Mouse (Mus musculus): ENCODE results near the gene Atp5d.
A peak's percentile ranks its signal among the peaks of the same experiment; 100 is the strongest.

The Atp5d gene

GRCm38 (mm10) chr10:80168038-80168661 is 29.7 kb downstream of the Atp5d start:
- peak; percentile 91 for DNase-seq (ENCODE audit: low spot score)

- DNase-seq (ENCODE audit: low spot score) = no peak
Measured at GRCm38 (mm10) chr10:80169070-80169469, 30.6 kb downstream of the Atp5d start.

- DNase-seq (ENCODE audit: low spot score) = no peak
Measured at GRCm38 (mm10) chr10:80169651-80170050, 31.2 kb downstream of the Atp5d start.

GRCm38 (mm10) chr10:80170052-80170451 is 31.6 kb downstream of the Atp5d start:
- no peak for DNase-seq (ENCODE audit: low spot score)

- DNase-seq (ENCODE audit: low spot score) = no peak
Measured at GRCm38 (mm10) chr10:80170601-80171021, 32.2 kb downstream of the Atp5d start.

GRCm38 (mm10) chr10:80171252-80171651 is 32.8 kb downstream of the Atp5d start:
- DNase-seq (ENCODE audit: low spot score) = no peak

GRCm38 (mm10) chr10:80171760-80172526 is 33.5 kb downstream of the Atp5d start:
- no peak for DNase-seq (ENCODE audit: low spot score)

GRCm38 (mm10) chr10:80172527-80173292 is 34.3 kb downstream of the Atp5d start, which contains the start of gene 1600002K03Rik:
Gene 1600002K03Rik (plus strand): TSS chr10:80172944.
- peak; percentile 87 for DNase-seq (ENCODE audit: low spot score)

GRCm38 (mm10) chr10:80173358-80173757 is 34.9 kb downstream of the Atp5d start:
- DNase-seq (ENCODE audit: low spot score) = no peak

GRCm38 (mm10) chr10:80173955-80174640 is 35.7 kb downstream of the Atp5d start:
- DNase-seq (ENCODE audit: low spot score) = no peak

GRCm38 (mm10) chr10:80174705-80175104 is 36.3 kb downstream of the Atp5d start:
- DNase-seq (ENCODE audit: low spot score) = peak; percentile 47

- no peak for DNase-seq (ENCODE audit: low spot score)
Measured at GRCm38 (mm10) chr10:80175536-80176269, 37.3 kb downstream of the Atp5d start.

- DNase-seq (ENCODE audit: low spot score) = no peak
Measured at GRCm38 (mm10) chr10:80176270-80176834, 37.9 kb downstream of the Atp5d start.

GRCm38 (mm10) chr10:80177441-80178279 is 39.2 kb downstream of the Atp5d start:
- no peak for DNase-seq (ENCODE audit: low spot score)

GRCm38 (mm10) chr10:80179068-80180051 is 40.9 kb downstream of the Atp5d start, which contains the start of gene Efna2:
Gene Efna2 (plus strand): TSS chr10:80179482.
- no peak for DNase-seq (ENCODE audit: low spot score)

GRCm38 (mm10) chr10:80180288-80180687 is 41.9 kb downstream of the Atp5d start:
- no peak for DNase-seq (ENCODE audit: low spot score)

GRCm38 (mm10) chr10:80180823-80181222 is 42.4 kb downstream of the Atp5d start:
- DNase-seq (ENCODE audit: low spot score) = no peak

GRCm38 (mm10) chr10:80182547-80182946 is 44.1 kb downstream of the Atp5d start:
- DNase-seq (ENCODE audit: low spot score) = no peak

- DNase-seq (ENCODE audit: low spot score) = no peak
Measured at GRCm38 (mm10) chr10:80186649-80187048, 48.2 kb downstream of the Atp5d start.
